Mouse (Mus musculus): ENCODE measurements at regions not wholly inside any gene's neighbourhood (a gene's known extent, or its start where the extent isn't known, plus 50 kb on each side); places are given as distances from the start of the nearest gene placed in this dataset.

GRCm38 (mm10) chr3:19895755-19896154, 61.1 kb upstream of the Cp start:
- TF ChIP-seq POLR2A (IDR thresholded peaks at IDR 0.05; ENCODE audit: borderline replicate concordance, control insufficient read depth, low read depth, low read length) = no peak
- no peak for TF ChIP-seq CTCF (IDR thresholded peaks at IDR 0.05; ENCODE audit: control insufficient read depth, insufficient read depth, low read length)

Measured in bone marrow, adult 2 months (tissue).